Mouse (Mus musculus) thymus, adult 2 months (tissue): Measurements from ENCODE around the gene Mrpl45. TPM values are rescaled to one million over a fixed set of nuclear protein-coding genes. Genes with fewer than 3 reads are reported as not detected.
"Not testable (repeated sequence)": the region's sequence is repeated elsewhere in the genome, so short reads cannot be mapped to it uniquely, and the experiment has no call there.

ENCODE experiments used
- DNase-seq: peaks from one replicate; pipeline ENCODE4 v3.0.0; 2021
- H3K27ac ChIP-seq: fragments of 200-500 bp; 2 replicates; pipeline ENCODE4 v1.5.1; 2012; ENCODE audit warnings: low read length, control low read depth; ENCODE audit not compliant: control insufficient read depth, insufficient read depth
- H3K27me3 ChIP-seq: fragments of 200-500 bp; 2 replicates; pipeline ENCODE4 v1.6.1; 2012; ENCODE audit warnings: mild to moderate bottlenecking, low read length, moderate library complexity, mixed read lengths; ENCODE audit not compliant: control insufficient read depth, insufficient read depth
- H3K36me3 ChIP-seq: fragments of 200-500 bp; 2 replicates; pipeline ENCODE4 v1.6.1; 2012; ENCODE audit warnings: mild to moderate bottlenecking, low read length, moderate library complexity; ENCODE audit not compliant: control insufficient read depth, insufficient read depth
- H3K4me1 ChIP-seq: fragments of 200-500 bp; replicated peaks from 2 replicates; pipeline ENCODE4 v1.6.1; 2012; ENCODE audit warnings: low read length; ENCODE audit not compliant: control insufficient read depth, insufficient read depth
- H3K4me3 ChIP-seq: fragments of 200-500 bp; 2 replicates; pipeline ENCODE4 v1.5.1; 2012; ENCODE audit warnings: mild to moderate bottlenecking, low read length, control low read depth, moderate library complexity; ENCODE audit not compliant: control insufficient read depth, insufficient read depth
- CTCF ChIP-seq: fragments of 200-500 bp; IDR thresholded peaks from 2 replicates; pipeline ENCODE4 v1.5.1; 2012; ENCODE audit warnings: mild to moderate bottlenecking, control low read depth, low read length, moderate library complexity, borderline replicate concordance; ENCODE audit not compliant: control insufficient read depth, poor library complexity, insufficient read depth; ENCODE audit errors: extremely low read depth
- POLR2A ChIP-seq: fragments of 200-500 bp; IDR thresholded peaks from 2 replicates; pipeline ENCODE4 v1.6.1; 2012; ENCODE audit warnings: mild to moderate bottlenecking, low read length, control low read depth, moderate library complexity; ENCODE audit not compliant: control insufficient read depth, poor library complexity, insufficient read depth; ENCODE audit errors: extremely low read depth
- WGBS: fragments of 180-500 bp; shearing (Covaris S2); methylation state at CpG from one replicate; pipeline ENCODE4 v1.1.7; 2018; 5-methylcytosine and 5-hydroxymethylcytosine counted together
- polyA plus RNA-seq: library from polyadenylated mRNA; depleted of rRNA; stranded (reverse); fragments of >200 nt; gene quantifications from 2 replicates; pipeline ENCODE4 v1.2.3, GENCODE M21; 2012; rRNA removed

The Mrpl45 gene
- polyA plus RNA-seq, result 13.2 and 14.1 TPM in 2 replicates

GRCm38 (mm10) chr11:97315504-97316503 lies at the start of gene Mrpl45:
Gene Mrpl45 (plus strand): TSS chr11:97315716.
- Histone ChIP-seq H3K4me1 (no peaks in the 10 kb centered on the region), H3K27ac (no peak within 1 kb of the TSS), H3K36me3 (no peaks in the 10 kb centered on the region), H3K27me3 (no peaks in the 10 kb centered on the region; the same call in 1 of the 2 replicates), H3K4me3 (peak within 1 kb of the TSS; percentile 38)
- peak; percentile 98 for DNase-seq
- WGBS, result under 1% methylated on average over 50 of the region's 50 CpGs
- TF ChIP-seq POLR2A, result peak; percentile 75
- TF ChIP-seq CTCF, result peak; percentile 81

DNA sequence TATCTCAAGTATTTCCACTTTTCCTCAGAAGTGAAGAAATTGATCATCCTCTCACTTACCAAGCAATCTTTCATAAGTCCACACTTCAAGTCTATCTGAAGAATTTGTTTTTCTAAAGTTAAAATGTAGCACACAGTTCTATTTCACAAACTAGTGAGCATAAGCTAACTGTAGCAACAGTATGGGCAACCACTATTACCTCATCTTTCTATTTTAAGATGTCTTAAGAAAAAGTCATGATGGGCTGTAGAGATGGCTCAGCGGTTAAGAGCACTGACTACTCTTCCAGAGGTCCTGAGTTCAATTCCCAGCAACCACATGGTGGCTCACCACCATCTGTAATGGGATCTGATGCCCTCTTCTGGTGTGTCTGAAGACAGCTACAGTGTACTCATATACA lies 49.0 kb upstream of the Mrpl45 start:
- H3K27me3 ChIP-seq, H3K4me3 ChIP-seq, H3K4me1 ChIP-seq, DNase-seq, H3K27ac ChIP-seq, H3K36me3 ChIP-seq: not testable (repeated sequence)
- WGBS, result 94% methylated on average over 1 of the region's 1 CpGs

DNA sequence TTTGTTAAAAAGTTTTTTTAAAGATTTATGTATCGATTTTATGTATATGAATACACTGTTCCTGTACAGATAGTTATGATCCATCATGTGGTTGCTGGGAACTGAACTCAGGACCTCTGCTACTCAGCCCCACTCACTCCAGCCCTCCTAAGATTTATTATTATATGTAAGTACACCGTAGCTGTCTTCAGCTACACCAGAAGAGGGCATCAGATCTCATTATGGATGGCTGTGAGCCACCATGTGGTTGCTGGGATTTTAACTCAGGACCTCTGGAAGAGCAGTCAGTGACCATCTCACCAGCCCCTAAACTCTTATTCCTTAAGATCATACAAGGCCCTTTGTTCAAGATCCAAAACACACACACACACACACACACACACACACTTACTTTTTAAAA lies 45.5 kb upstream of the Mrpl45 start:
- 84% methylated on average over 2 of the region's 2 CpGs for WGBS
- not testable (repeated sequence) for H3K27me3 ChIP-seq

GRCm38 (mm10) chr11:97272835-97273234 lies 42.7 kb upstream of the Mrpl45 start:
- Histone ChIP-seq H3K4me3 (no peak overlapping the region), H3K27me3 (no peaks in the 10 kb centered on the region), H3K36me3 (no peaks in the 10 kb centered on the region), H3K27ac (no peak overlapping the region), H3K4me1 (0 out of 2 replicates have a peak, but pooled peaks cover 2% of the 10 kb centered on the region)
- WGBS, result 97% methylated on average over 4 of the region's 4 CpGs
- no peak for DNase-seq
- TF ChIP-seq CTCF (no peak), POLR2A (no peak)

More for the DNA sequence above, 45.5 kb upstream of the Mrpl45 start:
- not testable (repeated sequence) for H3K27ac ChIP-seq, H3K4me1 ChIP-seq, H3K36me3 ChIP-seq, DNase-seq, H3K4me3 ChIP-seq

GRCm38 (mm10) chr11:97273613-97274012 lies 41.9 kb upstream of the Mrpl45 start:
- no peaks in the 10 kb centered on the region for H3K27me3 ChIP-seq
- TF ChIP-seq CTCF (no peak), POLR2A (no peak)
- H3K27ac ChIP-seq, result no peak overlapping the region
- H3K4me1 ChIP-seq, result peaks cover 5% of the 10 kb centered on the region; the same call in 1 of the 2 replicates
- no peak for DNase-seq
- WGBS, result 85% methylated on average over 5 of the region's 5 CpGs
- H3K36me3 ChIP-seq, result no peaks in the 10 kb centered on the region
- H3K4me3 ChIP-seq, result no peak overlapping the region

DNA sequence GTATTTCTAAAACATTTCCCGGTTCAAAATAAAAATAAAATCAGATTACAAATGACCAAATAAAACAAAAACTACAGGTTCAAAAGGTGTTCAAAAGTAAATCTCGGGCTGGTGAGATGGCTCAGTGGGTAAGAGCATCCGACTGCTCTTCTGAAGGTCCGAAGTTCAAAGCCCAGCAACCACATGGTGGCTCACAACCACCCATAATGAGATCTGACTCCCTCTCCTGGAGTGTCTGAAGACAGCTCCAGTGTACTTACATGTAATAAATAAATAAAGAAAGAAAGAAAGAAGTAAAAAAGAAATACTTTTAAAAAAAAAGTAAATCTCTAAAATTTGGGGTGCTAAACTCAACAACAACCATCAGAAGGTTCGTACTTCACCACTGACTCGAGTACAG lies 40.6 kb upstream of the Mrpl45 start:
- H3K27ac ChIP-seq, H3K36me3 ChIP-seq, H3K27me3 ChIP-seq, H3K4me3 ChIP-seq, DNase-seq: not testable (repeated sequence)
- WGBS, result 60% methylated on average over 6 of the region's 6 CpGs
- H3K4me1 ChIP-seq, result peaks cover 13% of the 10 kb centered on the region

DNA sequence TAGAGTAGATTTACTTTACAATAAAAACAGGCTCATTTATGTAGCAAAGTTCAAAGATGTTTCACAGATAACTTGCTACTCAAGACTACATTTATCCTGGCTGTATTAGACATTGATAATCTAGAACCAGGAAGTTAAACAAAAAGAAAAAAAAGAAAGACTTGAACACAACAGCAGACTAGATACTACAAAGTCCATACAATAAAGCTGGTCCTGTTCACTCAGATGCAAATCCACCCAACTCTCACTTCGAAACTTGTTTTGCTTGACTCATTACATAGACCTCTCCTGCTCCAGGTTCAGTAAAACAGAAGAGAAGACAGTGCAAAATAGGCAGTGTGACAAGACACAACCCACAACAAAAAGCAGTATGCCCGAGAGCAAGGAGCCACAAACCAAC lies 40.2 kb upstream of the Mrpl45 start:
- H3K27ac ChIP-seq, result no peak overlapping the region
- no peak overlapping the region for H3K4me3 ChIP-seq
- H3K36me3 ChIP-seq, result no peaks in the 10 kb centered on the region
- 23% methylated on average over 2 of the region's 2 CpGs for WGBS
- peaks cover 13% of the 10 kb centered on the region for H3K4me1 ChIP-seq
- H3K27me3 ChIP-seq, result no peaks in the 10 kb centered on the region
- no peak for DNase-seq
- no peak for TF ChIP-seq CTCF
- no peak for TF ChIP-seq POLR2A
